Mouse (Mus musculus): Measurements from ENCODE around the gene Rab3gap2.

The Rab3gap2 gene

DNA sequence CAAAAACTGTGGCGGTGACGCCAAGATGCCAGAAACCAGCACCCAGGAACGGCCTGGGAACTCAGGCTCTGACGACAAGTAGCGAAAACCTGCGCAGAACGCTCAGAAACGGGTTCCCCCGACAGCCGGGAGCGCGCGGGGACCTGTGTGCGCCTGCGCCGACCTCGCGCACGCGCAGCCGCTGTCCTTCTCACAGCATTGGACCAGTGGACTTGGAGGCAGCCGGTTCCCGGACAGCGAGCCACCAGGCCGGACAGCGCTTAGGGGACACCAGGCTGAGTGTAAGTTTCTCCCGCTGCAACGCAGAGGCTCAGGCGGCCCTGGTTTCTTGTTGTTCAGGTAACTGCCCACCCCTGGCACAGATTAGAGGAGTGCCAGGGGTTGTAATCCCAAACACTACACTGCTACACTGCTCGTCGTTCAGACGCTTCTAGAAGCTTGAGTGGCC, 128.1 kb downstream of the Rab3gap2 start, which contains the start of gene Bpnt1:
Gene Bpnt1, plus strand, starts transcription at position 167 of the 448 bp plus-strand sequence.
- DNase-seq (ENCODE audit: low spot score in 2 of 2), result peak; percentile 72 to 81

DNA sequence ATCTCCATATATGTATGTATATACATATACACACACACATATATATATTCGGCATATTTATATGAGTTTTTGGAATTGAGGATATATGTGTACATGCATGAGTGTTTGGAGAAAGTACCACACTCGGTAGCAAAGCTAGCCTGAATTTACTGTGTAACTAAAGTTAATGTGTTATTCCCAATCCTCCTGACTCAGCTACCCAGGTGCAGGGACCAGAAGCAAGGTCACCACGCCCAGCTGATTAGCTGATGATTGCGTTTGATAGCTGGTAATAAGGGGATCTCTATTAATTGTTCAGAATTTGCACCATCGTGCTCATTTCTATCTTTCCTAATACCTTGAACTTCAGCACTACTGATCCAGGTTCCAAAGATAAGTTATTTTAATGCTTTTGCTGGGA, 129.7 kb downstream of the Rab3gap2 start:
- no peak for DNase-seq (ENCODE audit: low spot score in 2 of 2)

DNA sequence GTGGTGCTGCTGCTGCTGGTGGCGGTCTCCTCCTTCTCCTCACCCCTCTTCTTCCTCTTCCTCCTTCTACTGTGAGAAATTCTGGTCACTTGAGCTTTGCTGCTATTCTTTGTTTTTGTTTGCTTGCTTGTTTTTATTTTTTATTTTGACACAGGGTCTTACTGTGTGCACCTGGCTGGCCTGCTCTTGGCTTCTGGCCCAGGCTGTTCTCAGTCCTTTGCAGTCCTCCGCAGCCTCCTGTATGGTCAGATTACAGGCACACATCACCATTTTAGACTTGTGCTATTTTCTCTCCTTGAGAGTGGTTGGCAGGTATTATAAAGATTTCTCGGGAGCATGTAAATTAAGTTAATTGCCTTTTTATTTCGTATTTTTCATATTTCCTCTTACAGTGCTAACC, 130.2 kb downstream of the Rab3gap2 start:
- no peak for DNase-seq (ENCODE audit: low spot score in 2 of 2)

DNA sequence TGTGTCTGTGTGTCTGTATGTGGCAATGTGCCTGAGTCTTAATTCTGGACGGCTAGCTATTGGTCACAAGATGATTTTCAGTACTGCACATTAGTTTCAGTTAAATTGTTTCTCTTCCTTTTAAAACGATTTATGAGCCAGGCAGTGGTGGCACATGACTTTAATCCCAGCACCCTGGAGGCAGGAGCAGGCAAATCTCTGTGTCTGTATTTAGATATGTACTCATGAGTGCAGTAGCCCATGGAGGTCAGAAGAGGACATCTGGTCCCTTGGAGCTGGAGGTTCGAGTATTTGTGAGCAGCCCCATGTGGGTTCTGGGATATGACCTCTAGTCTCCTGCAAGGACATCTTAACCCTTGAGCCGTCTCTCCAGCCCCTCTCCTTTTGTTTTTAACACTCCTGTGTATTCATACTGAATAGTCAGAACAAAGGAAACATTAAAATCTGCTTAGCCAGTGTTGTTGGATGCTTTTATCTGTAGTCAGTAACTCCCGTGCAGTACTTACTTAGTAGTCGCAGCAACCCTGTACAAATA, 131.4 kb downstream of the Rab3gap2 start:
- no peak for DNase-seq (ENCODE audit: low spot score in 2 of 2)
